Mouse (Mus musculus): Measurements from ENCODE around the gene Scn5a. TPM values are rescaled to one million over a fixed set of nuclear protein-coding genes. Genes with fewer than 3 reads are reported as not detected.

Scn5a gene
- total RNA-seq, 2 experiments from 2014 or later: 1.3 to 1.6 TPM

- DNase-seq: no peak
Observed at GRCm38 (mm10) chr9:119504981-119505658, 73.7 kb downstream of the Scn5a start.

- DNase-seq: no peak
Observed at GRCm38 (mm10) chr9:119503613-119504012, 75.2 kb downstream of the Scn5a start.

- no peak for DNase-seq
Observed at GRCm38 (mm10) chr9:119498885-119499284, 79.9 kb downstream of the Scn5a start.

GRCm38 (mm10) chr9:119498247-119498607, 80.6 kb downstream of the Scn5a start:
- no peak for DNase-seq

- no peak for DNase-seq
Observed at GRCm38 (mm10) chr9:119497546-119498246, 81.1 kb downstream of the Scn5a start.

GRCm38 (mm10) chr9:119496960-119497359, 81.9 kb downstream of the Scn5a start:
- DNase-seq: no peak

GRCm38 (mm10) chr9:119496354-119496753, 82.5 kb downstream of the Scn5a start:
- no peak for DNase-seq

- DNase-seq: no peak
Observed at GRCm38 (mm10) chr9:119484868-119485267, 93.9 kb downstream of the Scn5a start.

GRCm38 (mm10) chr9:119484420-119484819, 94.4 kb downstream of the Scn5a start:
- DNase-seq: peak; percentile 34

GRCm38 (mm10) chr9:119483554-119484353, 95.1 kb downstream of the Scn5a start:
- DNase-seq: peak; percentile 46

- DNase-seq: no peak
Observed at GRCm38 (mm10) chr9:119481612-119482011, 97.2 kb downstream of the Scn5a start.

GRCm38 (mm10) chr9:119479297-119479696, 99.5 kb downstream of the Scn5a start:
- DNase-seq: peak; percentile 54

GRCm38 (mm10) chr9:119478345-119478744, 100.5 kb downstream of the Scn5a start:
- peak; percentile 38 for DNase-seq

- no peak for DNase-seq
Observed at GRCm38 (mm10) chr9:119477754-119478153, 101.1 kb downstream of the Scn5a start.

GRCm38 (mm10) chr9:119474717-119475611, 103.9 kb downstream of the Scn5a start:
- DNase-seq: no peak

GRCm38 (mm10) chr9:119473608-119474164, 105.1 kb downstream of the Scn5a start:
- no peak for DNase-seq

GRCm38 (mm10) chr9:119473011-119473410, 105.8 kb downstream of the Scn5a start:
- DNase-seq: no peak

GRCm38 (mm10) chr9:119472412-119472918, 106.4 kb downstream of the Scn5a start:
- DNase-seq: no peak

GRCm38 (mm10) chr9:119469691-119470353, 109.0 kb downstream of the Scn5a start:
- DNase-seq: no peak

- DNase-seq: peak; percentile 71
Observed at GRCm38 (mm10) chr9:119465595-119465994, 113.2 kb downstream of the Scn5a start.

- DNase-seq: no peak
Observed at GRCm38 (mm10) chr9:119465056-119465455, 113.8 kb downstream of the Scn5a start.
